Mouse (Mus musculus): ENCODE data around the gene Ran. TPM values are rescaled to one million over a fixed set of nuclear protein-coding genes. Genes with fewer than 3 reads are reported as not detected.

The Ran gene
- polyA plus RNA-seq, 1 experiment = 49.7 TPM

- Histone ChIP-seq H3K36me3 (ENCODE audit: control insufficient read depth, insufficient read depth, low read length) (no peaks in the 10 kb centered on the region), H3K27ac (ENCODE audit: insufficient read depth, low read length) (no peak overlapping the region), H3K27me3 (ENCODE audit: control insufficient read depth, insufficient read depth, low read length) (no peaks in the 10 kb centered on the region), H3K4me3 (ENCODE audit: extremely low read depth, insufficient read depth, insufficient read length) (no peak overlapping the region), H3K4me1 (ENCODE audit: control insufficient read depth, insufficient read depth, insufficient read length) (no peaks in the 10 kb centered on the region)
- no peak for DNase-seq (ENCODE audit: low read depth in 1 of 2, low spot score in 2 of 2)
- TF ChIP-seq POLR2A (IDR thresholded peaks at IDR 0.05; ENCODE audit: low read depth, low read length) (no peak), CTCF (IDR thresholded peaks at IDR 0.05; ENCODE audit: extremely low read depth, insufficient read depth, insufficient read length, insufficient replicate concordance) (no peak)
- 75% methylated on average over 13 of the region's 13 CpGs for WGBS
These were observed 47.5 kb downstream of the Ran start for GRCm38 (mm10) chr5:129067231-129067834.

- Histone ChIP-seq H3K36me3 (ENCODE audit: control insufficient read depth, insufficient read depth, low read length) (no peaks in the 10 kb centered on the region), H3K4me3 (ENCODE audit: extremely low read depth, insufficient read depth, insufficient read length) (no peak overlapping the region), H3K4me1 (ENCODE audit: control insufficient read depth, insufficient read depth, insufficient read length) (peaks cover 4% of the 10 kb centered on the region; the same call in 1 of the 2 replicates), H3K27me3 (ENCODE audit: control insufficient read depth, insufficient read depth, low read length) (no peaks in the 10 kb centered on the region), H3K27ac (ENCODE audit: insufficient read depth, low read length) (no peak overlapping the region)
- 83% methylated on average over 14 of the region's 14 CpGs for WGBS
- DNase-seq (ENCODE audit: low read depth in 1 of 2, low spot score in 2 of 2) = no peak
- TF ChIP-seq CTCF (IDR thresholded peaks at IDR 0.05; ENCODE audit: extremely low read depth, insufficient read depth, insufficient read length, insufficient replicate concordance) (no peak), POLR2A (IDR thresholded peaks at IDR 0.05; ENCODE audit: low read depth, low read length) (no peak)
These were observed 52.0 kb downstream of the Ran start for GRCm38 (mm10) chr5:129071761-129072280.

GRCm38 (mm10) chr5:129073404-129073803, 53.5 kb downstream of the Ran start:
- Histone ChIP-seq H3K36me3 (ENCODE audit: control insufficient read depth, insufficient read depth, low read length) (no peaks in the 10 kb centered on the region), H3K4me3 (ENCODE audit: extremely low read depth, insufficient read depth, insufficient read length) (no peak overlapping the region), H3K27me3 (ENCODE audit: control insufficient read depth, insufficient read depth, low read length) (no peaks in the 10 kb centered on the region), H3K4me1 (ENCODE audit: control insufficient read depth, insufficient read depth, insufficient read length) (peaks cover 7% of the 10 kb centered on the region; the same call in 1 of the 2 replicates), H3K27ac (ENCODE audit: insufficient read depth, low read length) (no peak overlapping the region)
- TF ChIP-seq CTCF (IDR thresholded peaks at IDR 0.05; ENCODE audit: extremely low read depth, insufficient read depth, insufficient read length, insufficient replicate concordance) = no peak
- no peak for TF ChIP-seq POLR2A (IDR thresholded peaks at IDR 0.05; ENCODE audit: low read depth, low read length)
- WGBS = 80% methylated on average over 6 of the region's 6 CpGs
- DNase-seq (ENCODE audit: low read depth in 1 of 2, low spot score in 2 of 2) = no peak

Other genes starting within 250 kb of the Ran start
- gene Rimbp2, start 66.6 kb upstream of the Ran start, polyA plus RNA-seq (2012; rRNA removed) = not detected in 2 replicates
- 27.3 and 27.7 TPM in 2 replicates for gene Stx2, start 11.5 kb upstream of the Ran start, polyA plus RNA-seq (2012; rRNA removed)
- gene Adgrd1, start 76.7 kb downstream of the Ran start, polyA plus RNA-seq (2012; rRNA removed) = 1.2 and 1.3 TPM in 2 replicates